Mouse (Mus musculus) lung, embryonic 14.5 days (tissue): ENCODE results near the gene Smarca2. TPM values are rescaled to one million over a fixed set of nuclear protein-coding genes. Genes with fewer than 3 reads are reported as not detected.

ENCODE experiments used
- ATAC-seq: fragments of 200-750 bp; cut with Nextera tagmentation; 2 replicates; pipeline ENCODE4 v1.8.0; 2017; ENCODE audit warnings: mild to moderate bottlenecking, moderate TSS enrichment, moderate library complexity; ENCODE audit not compliant: insufficient read depth
- DNase-seq: peaks from one replicate; pipeline ENCODE4 v3.0.0-alpha.2; 2015
- H3K27ac ChIP-seq: fragments of 300-500 bp; sonication (generic); 2 replicates; pipeline ENCODE4 v1.5.1; 2014; ENCODE audit warnings: low read depth, mild to moderate bottlenecking, moderate library complexity
- H3K27me3 ChIP-seq: fragments of 300-500 bp; sonication (generic); 2 replicates; pipeline ENCODE4 v1.6.1; 2014; ENCODE audit warnings: low read length, control low read depth; ENCODE audit not compliant: insufficient read depth
- H3K36me3 ChIP-seq: fragments of 300-500 bp; sonication (generic); 2 replicates; pipeline ENCODE4 v1.6.1; 2014; ENCODE audit warnings: control low read depth; ENCODE audit not compliant: insufficient read depth
- H3K4me1 ChIP-seq: fragments of 300-500 bp; sonication (generic); 2 replicates; pipeline ENCODE4 v1.6.1; 2014; ENCODE audit warnings: antibody characterized with exemption, control low read depth; ENCODE audit not compliant: insufficient read depth
- H3K4me2 ChIP-seq: fragments of 300-500 bp; sonication (generic); 2 replicates; pipeline ENCODE4 v1.6.1; 2014; ENCODE audit warnings: mild to moderate bottlenecking
- H3K4me3 ChIP-seq: fragments of 300-500 bp; sonication (generic); 2 replicates; pipeline ENCODE4 v1.5.1; 2014; ENCODE audit warnings: low read depth, low read length
- H3K9ac ChIP-seq: fragments of 300-500 bp; sonication (generic); 2 replicates; pipeline ENCODE4 v1.6.1; 2014
- H3K9me3 ChIP-seq: fragments of 300-500 bp; sonication (generic); 2 replicates; pipeline ENCODE4 v1.6.1; 2016; ENCODE audit warnings: low read depth, low read length, control low read depth
- CTCF ChIP-seq: IDR thresholded peaks from 2 replicates; pipeline ENCODE4 v1.5.1; 2016; ENCODE audit warnings: antibody characterized with exemption, low read depth
- WGBS: fragments of 180-500 bp; shearing (Covaris S2); extraction: QIAGEN DNeasy Blood & Tissue Kit; methylation state at CpG from one replicate; pipeline ENCODE4 v1.1.7; 2014; 5-methylcytosine and 5-hydroxymethylcytosine counted together
- polyA plus RNA-seq: library from polyadenylated mRNA; unstranded; fragments of >200 nt; fragmentation: Nextera tagmentation; extraction: Ambion mirVana; gene quantifications from 2 replicates; pipeline ENCODE4 v1.2.1, GENCODE M21; 2014

The Smarca2 gene
- polyA plus RNA-seq, 1 experiment from 2014 or later: 45.6 TPM

DNA sequence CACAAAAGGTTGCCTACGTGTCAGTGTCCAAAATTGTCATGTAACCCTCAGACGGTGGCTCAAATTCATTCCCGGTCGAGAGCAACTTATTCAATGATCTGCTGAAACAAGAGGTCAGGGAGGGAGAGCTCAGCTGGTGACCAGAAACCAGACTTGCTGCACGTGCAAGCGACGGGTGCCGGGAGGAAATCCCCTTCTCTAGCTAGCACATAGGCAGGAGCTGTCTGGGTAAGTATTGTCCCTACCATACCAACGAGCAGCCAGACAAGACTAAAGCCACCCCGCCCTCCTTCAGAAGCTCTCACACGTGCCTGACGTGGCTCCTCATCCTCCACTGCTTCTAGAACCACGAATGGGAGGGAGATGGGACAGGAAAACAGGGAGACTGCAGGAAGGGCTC is 154.4 kb downstream of the Smarca2 start:
- Histone ChIP-seq H3K9ac (no peak overlapping the region), H3K9me3 (no peaks in the 10 kb centered on the region), H3K4me1 (peaks cover 5% of the 10 kb centered on the region; the same call in 1 of the 2 replicates), H3K27me3 (no peaks in the 10 kb centered on the region), H3K27ac (no peak overlapping the region), H3K4me3 (no peak overlapping the region), H3K36me3 (0 out of 2 replicates have a peak, but pooled peaks cover 6% of the 10 kb centered on the region), H3K4me2 (no peak overlapping the region)
- ATAC-seq: no peak
- 74% methylated on average over 13 of the region's 13 CpGs for WGBS
- no peak for DNase-seq
- no peak for TF ChIP-seq CTCF

DNA sequence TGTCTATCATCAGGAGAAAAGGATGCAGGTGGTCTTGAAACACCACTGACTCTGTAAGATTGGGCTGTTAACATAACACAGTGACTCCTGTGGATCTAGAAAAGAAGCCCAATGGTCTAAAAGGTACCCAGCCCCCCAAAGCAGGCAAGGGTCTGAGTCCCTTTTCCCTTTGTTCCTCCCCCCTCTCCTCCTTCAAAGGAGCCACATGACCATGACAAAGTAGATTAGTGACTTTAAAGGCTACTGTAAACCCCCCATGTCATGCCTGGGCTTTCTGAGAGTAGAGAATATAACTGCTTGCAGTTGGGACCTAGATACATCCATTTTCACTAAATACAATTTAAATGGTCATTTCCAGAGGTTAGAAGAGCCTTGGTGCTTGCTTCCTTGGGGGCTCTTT is 156.4 kb downstream of the Smarca2 start:
- no peak overlapping the region for H3K4me2 ChIP-seq
- ATAC-seq (no peak), DNase-seq (no peak)
- H3K4me3 ChIP-seq: no peak overlapping the region
- TF ChIP-seq CTCF: no peak
- peaks cover 1% of the 10 kb centered on the region; the same call in 1 of the 2 replicates for H3K4me1 ChIP-seq
- no peaks in the 10 kb centered on the region for H3K27me3 ChIP-seq
- no peak overlapping the region for H3K9ac ChIP-seq
- no peak overlapping the region for H3K27ac ChIP-seq
- no peaks in the 10 kb centered on the region for H3K9me3 ChIP-seq
- 0 out of 2 replicates have a peak, but pooled peaks cover 6% of the 10 kb centered on the region for H3K36me3 ChIP-seq

DNA sequence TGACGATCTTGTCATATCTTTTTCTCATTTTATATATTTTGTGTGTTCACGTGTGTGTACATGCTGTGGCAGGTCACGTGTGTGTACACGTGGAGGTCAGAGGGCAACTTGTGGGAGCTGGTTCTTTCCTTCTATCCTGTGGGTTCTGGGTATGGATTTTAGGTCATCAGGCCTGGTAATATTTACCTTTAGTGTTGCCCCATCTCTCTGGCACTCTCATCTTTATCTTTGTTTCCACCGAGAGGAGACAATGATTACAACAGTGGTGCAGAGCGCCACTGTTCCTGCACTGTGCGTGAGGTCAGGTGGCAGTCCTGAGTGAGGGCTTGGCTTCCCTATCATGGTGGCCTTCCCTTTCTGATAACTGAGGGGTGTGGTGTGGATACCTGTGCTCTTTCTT is 160.6 kb downstream of the Smarca2 start:
- ATAC-seq: no peak
- no peak overlapping the region for H3K9ac ChIP-seq
- no peak for DNase-seq
- no peak for TF ChIP-seq CTCF
- WGBS: 85% methylated on average over 7 of the region's 7 CpGs
- no peaks in the 10 kb centered on the region for H3K27me3 ChIP-seq
- no peak overlapping the region for H3K4me2 ChIP-seq
- no peaks in the 10 kb centered on the region for H3K9me3 ChIP-seq
- no peaks in the 10 kb centered on the region for H3K36me3 ChIP-seq
- H3K4me3 ChIP-seq: no peak overlapping the region
- H3K4me1 ChIP-seq: no peaks in the 10 kb centered on the region
- H3K27ac ChIP-seq: no peak overlapping the region

DNA sequence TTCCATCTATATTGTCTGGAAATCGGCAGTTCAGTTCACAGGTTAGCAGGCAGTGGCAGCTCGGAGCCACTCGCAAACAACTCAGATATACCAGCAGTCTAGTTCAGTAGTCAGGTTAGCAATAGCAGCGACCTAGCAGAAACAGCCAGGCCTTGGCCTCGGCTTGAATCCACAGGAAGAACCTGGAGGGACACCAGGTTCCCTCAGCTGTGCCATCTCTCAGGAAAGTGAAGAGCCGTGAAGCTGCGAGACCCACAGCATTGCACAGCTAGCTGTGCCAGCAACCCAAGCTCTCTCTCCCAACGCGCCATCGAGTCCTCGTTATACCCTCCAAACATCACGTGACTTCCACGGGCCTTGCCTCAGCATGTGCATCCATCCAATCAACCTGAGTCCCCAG is 162.6 kb downstream of the Smarca2 start:
- Histone ChIP-seq H3K27me3 (no peaks in the 10 kb centered on the region), H3K9ac (no peak overlapping the region), H3K36me3 (no peaks in the 10 kb centered on the region; the same call in 1 of the 2 replicates), H3K27ac (no peak overlapping the region), H3K4me3 (no peak overlapping the region), H3K9me3 (no peaks in the 10 kb centered on the region), H3K4me1 (no peaks in the 10 kb centered on the region), H3K4me2 (no peak overlapping the region)
- TF ChIP-seq CTCF: no peak
- no peak for ATAC-seq
- DNase-seq: no peak
- 95% methylated on average over 13 of the region's 13 CpGs for WGBS

DNA sequence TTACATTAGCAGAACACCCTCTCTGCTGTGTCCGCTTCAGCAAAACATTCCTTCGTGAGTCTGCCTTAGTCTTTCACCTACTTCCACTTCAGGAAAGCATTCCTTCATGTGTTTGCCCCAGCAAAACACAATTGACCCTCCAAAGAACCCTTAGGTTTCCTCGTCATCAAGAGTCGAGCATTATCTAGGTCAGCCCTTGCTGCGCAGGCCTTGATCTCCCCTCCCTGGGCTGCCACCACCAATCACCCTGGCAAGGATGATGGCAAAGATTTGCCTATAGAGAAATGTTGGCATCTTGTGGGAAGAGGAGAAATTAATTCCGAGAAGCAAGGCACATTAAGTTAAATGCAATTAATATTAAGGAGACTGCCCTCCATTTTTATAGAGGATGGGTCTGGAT is 163.1 kb downstream of the Smarca2 start:
- Histone ChIP-seq H3K36me3 (peaks cover 5% of the 10 kb centered on the region; the same call in 1 of the 2 replicates), H3K27me3 (no peaks in the 10 kb centered on the region), H3K9me3 (no peaks in the 10 kb centered on the region), H3K9ac (no peak overlapping the region), H3K4me3 (no peak overlapping the region), H3K4me2 (no peak overlapping the region), H3K4me1 (no peaks in the 10 kb centered on the region), H3K27ac (no peak overlapping the region)
- DNase-seq: no peak
- no peak for TF ChIP-seq CTCF
- no peak for ATAC-seq
- WGBS: 84% methylated on average over 6 of the region's 6 CpGs

DNA sequence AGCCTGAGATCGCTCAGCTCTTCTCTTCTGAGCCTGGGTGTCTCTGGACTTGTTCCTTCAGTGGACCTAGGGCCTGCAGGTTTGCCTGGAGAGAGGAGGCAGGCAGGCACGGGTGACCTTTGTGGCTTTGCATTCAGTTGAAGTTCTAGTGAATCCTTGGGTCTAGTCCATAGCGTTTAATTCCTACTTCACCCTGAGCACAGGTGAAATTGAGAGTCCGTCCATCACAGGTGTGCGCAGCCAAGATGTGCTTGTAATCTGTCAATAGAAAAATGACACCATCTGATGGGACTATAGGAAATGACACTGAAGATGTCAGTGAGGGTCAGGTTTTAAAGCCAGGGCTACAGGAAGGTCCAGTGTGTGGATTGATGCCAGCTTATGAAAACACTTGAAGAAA is 164.0 kb downstream of the Smarca2 start:
- Histone ChIP-seq H3K9me3 (no peaks in the 10 kb centered on the region), H3K4me3 (no peak overlapping the region), H3K4me2 (no peak overlapping the region), H3K27me3 (no peaks in the 10 kb centered on the region), H3K4me1 (no peaks in the 10 kb centered on the region), H3K36me3 (peaks cover 7% of the 10 kb centered on the region; the same call in 1 of the 2 replicates), H3K27ac (no peak overlapping the region), H3K9ac (no peak overlapping the region)
- WGBS: 81% methylated on average over 5 of the region's 5 CpGs
- DNase-seq: no peak
- TF ChIP-seq CTCF: no peak
- ATAC-seq: no peak

DNA sequence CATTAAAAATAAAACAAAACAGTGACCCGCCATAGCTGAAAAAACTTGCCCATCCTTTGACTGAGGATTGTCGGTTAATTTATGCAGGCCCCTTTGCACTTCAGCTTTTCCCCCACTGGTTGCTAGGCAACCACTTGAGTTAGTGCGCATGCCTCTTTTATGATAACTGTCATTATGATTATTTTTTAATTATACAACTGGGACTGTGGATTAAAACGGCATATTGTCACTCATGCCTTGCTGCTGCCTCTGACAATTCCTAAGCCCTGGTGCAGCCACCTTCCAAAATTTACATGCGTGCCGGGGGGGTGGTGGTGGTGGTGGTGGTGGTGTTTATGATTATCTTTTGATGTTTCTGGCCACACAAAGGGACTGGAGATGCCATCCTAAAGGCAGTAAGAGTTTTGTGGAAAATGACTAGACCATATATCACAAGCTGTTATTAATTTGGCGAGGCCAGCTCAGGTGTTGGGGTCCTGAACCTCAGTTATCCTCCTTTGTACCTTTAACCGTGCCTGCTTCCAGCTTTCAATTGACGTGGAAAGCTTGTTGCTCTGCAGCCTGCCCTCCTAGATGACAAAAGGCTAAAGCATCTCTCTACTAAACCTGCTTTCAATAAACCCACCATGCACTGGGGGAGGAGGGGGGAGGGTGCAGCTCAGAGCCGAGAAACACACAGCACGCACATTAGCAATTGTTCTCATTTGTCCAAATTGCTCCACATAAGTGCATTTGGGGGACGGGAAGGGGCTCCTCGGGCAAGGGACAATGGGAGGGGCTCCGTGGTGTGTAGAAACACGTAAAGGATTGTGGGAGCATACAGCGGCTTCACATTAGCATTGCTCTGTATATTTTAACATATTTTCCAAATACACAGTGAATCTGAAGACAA is 165.0 kb downstream of the Smarca2 start:
- Histone ChIP-seq H3K9ac (no peak overlapping the region), H3K36me3 (peaks cover 15% of the 10 kb centered on the region; the same call in 1 of the 2 replicates), H3K27me3 (no peaks in the 10 kb centered on the region), H3K9me3 (no peaks in the 10 kb centered on the region), H3K4me3 (no peak overlapping the region), H3K4me2 (no peak overlapping the region), H3K4me1 (no peaks in the 10 kb centered on the region), H3K27ac (no peak overlapping the region)
- DNase-seq (peak; percentile 27), ATAC-seq (no peak)
- TF ChIP-seq CTCF: no peak
- WGBS: 61% methylated on average over 16 of the region's 16 CpGs
